Mouse (Mus musculus) intestine, embryonic 14.5 days (tissue): ENCODE measurements around the gene Abtb1. TPM values are rescaled to one million over a fixed set of nuclear protein-coding genes. Genes with fewer than 3 reads are reported as not detected.

Source experiments
- ATAC-seq: fragments of 200-750 bp; cut with Nextera tagmentation; replicated peaks from 2 replicates; pipeline ENCODE4 v1.8.0; 2017; ENCODE audit warnings: low read depth, moderate number of reproducible peaks, moderate TSS enrichment, moderate library complexity; ENCODE audit not compliant: low FRiP score, low TSS enrichment
- DNase-seq: peaks from one replicate; pipeline ENCODE4 v3.0.0-alpha.2; 2018; ENCODE audit warnings: low spot score
- H3K27ac ChIP-seq: fragments of 300-500 bp; sonication (generic); 2 replicates; pipeline ENCODE4 v1.5.1; 2014; ENCODE audit warnings: low read depth, mild to moderate bottlenecking, control low read depth
- H3K27me3 ChIP-seq: fragments of 300-500 bp; sonication (generic); replicated peaks from 2 replicates; pipeline ENCODE4 v1.6.1; 2014; ENCODE audit warnings: low read length, control low read depth; ENCODE audit not compliant: control insufficient read depth, insufficient read depth
- H3K36me3 ChIP-seq: fragments of 300-500 bp; sonication (generic); 2 replicates; pipeline ENCODE4 v1.6.1; 2014; ENCODE audit warnings: low read length, control low read depth; ENCODE audit not compliant: control insufficient read depth, insufficient read depth
- H3K4me1 ChIP-seq: fragments of 300-500 bp; sonication (generic); replicated peaks from 2 replicates; pipeline ENCODE4 v1.6.1; 2014; ENCODE audit warnings: low read length, control low read depth, mixed read lengths; ENCODE audit not compliant: control insufficient read depth, insufficient read depth
- H3K4me2 ChIP-seq: fragments of 300-500 bp; sonication (generic); 2 replicates; pipeline ENCODE4 v1.6.1; 2014; ENCODE audit warnings: low read length
- H3K4me3 ChIP-seq: fragments of 300-500 bp; sonication (generic); 2 replicates; pipeline ENCODE4 v1.5.1; 2014; ENCODE audit warnings: low read depth, low read length, control low read depth, mixed read lengths
- H3K9ac ChIP-seq: fragments of 300-500 bp; sonication (generic); 2 replicates; pipeline ENCODE4 v1.6.1; 2014; ENCODE audit warnings: mild to moderate bottlenecking, low read length
- H3K9me3 ChIP-seq: fragments of 300-500 bp; sonication (generic); 2 replicates; pipeline ENCODE4 v1.6.1; 2016; ENCODE audit warnings: low read length, control low read depth; ENCODE audit not compliant: control insufficient read depth
- WGBS: fragments of 180-500 bp; shearing (Covaris S2); extraction: QIAGEN DNeasy Blood & Tissue Kit; methylation state at CpG from one replicate; pipeline ENCODE4 v1.1.7; 2014; 5-methylcytosine and 5-hydroxymethylcytosine counted together
- polyA plus RNA-seq: library from polyadenylated mRNA; unstranded; fragments of >200 nt; fragmentation: Nextera tagmentation; extraction: Ambion mirVana; gene quantifications from 2 replicates; pipeline ENCODE4 v1.2.1, GENCODE M21; 2014

The Abtb1 gene
- polyA plus RNA-seq, 1 experiment from 2014 or later: 21.8 TPM

DNA sequence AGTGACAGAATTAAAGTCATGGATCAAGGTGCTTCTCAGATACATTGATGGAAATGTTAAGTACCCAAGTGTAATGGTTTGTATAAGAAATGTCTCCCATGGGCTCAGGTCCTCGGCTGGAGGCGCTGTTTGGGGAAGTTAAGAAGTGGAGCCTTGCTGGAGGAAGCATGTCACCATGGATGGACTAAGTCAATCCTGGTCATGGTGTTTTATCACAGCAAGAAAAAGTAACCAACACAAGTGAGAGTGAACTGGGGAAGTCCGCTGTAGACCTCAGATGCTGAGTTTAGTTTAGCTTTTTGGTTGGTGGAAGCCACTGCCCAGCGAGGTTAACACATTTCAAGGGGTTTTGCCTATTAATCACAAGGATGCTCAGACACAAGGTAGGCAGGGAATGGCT is 12.2 kb downstream of the Abtb1 start:
- no peak overlapping the region for H3K4me2 ChIP-seq
- no peaks in the 10 kb centered on the region for H3K9me3 ChIP-seq
- H3K9ac ChIP-seq: no peak overlapping the region
- H3K36me3 ChIP-seq: no peaks in the 10 kb centered on the region
- 91% methylated on average over 4 of the region's 4 CpGs for whole genome bisulfite sequencing
- DNase-seq: no peak
- ATAC-seq: no peak
- peaks cover 11% of the 10 kb centered on the region for H3K4me1 ChIP-seq
- no peaks in the 10 kb centered on the region for H3K27me3 ChIP-seq
- no peak overlapping the region for H3K4me3 ChIP-seq
- H3K27ac ChIP-seq: no peak overlapping the region

DNA sequence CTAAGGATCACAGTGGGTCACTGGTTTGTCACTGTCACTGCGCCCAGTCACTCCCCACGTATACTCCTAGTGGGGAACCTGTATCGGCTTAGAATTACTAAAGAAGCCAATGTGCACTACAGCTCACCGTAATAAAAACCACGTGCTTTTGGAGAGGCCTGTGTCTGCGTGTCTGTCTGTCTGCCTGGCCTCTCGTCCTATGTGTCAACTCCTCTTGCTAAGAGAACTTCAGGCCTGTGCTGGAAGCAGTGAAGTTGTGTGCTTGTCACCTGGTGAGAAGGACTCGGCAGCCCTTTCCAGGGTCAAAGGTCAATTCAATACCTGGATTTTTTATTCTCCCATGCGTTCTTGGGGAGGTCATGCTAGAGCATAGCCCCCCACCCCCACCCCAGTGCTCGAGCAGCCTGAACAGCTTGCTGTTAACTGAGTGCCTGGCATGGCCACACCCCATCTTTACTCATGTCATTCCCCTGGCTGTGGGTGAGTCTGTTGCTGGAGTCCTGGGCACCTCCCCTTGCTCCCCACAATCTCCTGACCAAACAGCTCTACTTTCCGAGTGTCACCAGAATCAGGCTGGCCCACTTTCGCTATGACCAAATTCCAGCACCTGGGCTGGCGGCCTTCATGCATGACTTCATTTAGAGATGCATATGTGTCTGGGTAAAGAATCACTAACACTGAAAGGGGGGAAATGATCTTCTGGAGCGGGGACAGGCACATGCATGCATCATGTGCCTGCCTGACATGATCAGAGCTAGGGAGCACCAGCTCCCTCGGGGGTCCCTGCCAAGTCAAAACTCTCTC is 13.4 kb downstream of the Abtb1 start:
- WGBS: 74% methylated on average over 15 of the region's 15 CpGs

GRCm38 (mm10) chr6:88827395-88828205 is 14.2 kb downstream of the Abtb1 start:
- 61% methylated on average over 13 of the region's 13 CpGs for WGBS
- ATAC-seq (no peak), DNase-seq (no peak)
- H3K27me3 ChIP-seq: no peaks in the 10 kb centered on the region
- no peak overlapping the region for H3K27ac ChIP-seq
- H3K4me1 ChIP-seq: peaks cover 11% of the 10 kb centered on the region
- H3K4me3 ChIP-seq: no peak overlapping the region
- no peaks in the 10 kb centered on the region for H3K9me3 ChIP-seq
- no peak overlapping the region for H3K4me2 ChIP-seq
- H3K36me3 ChIP-seq: 0 out of 2 replicates have a peak, but pooled peaks cover 11% of the 10 kb centered on the region
- H3K9ac ChIP-seq: no peak overlapping the region

More for the DNA sequence above, 13.4 kb downstream of the Abtb1 start:
- H3K4me2 ChIP-seq: no peak overlapping the region
- peaks cover 11% of the 10 kb centered on the region for H3K4me1 ChIP-seq
- no peak for ATAC-seq
- H3K27me3 ChIP-seq: no peaks in the 10 kb centered on the region
- H3K9ac ChIP-seq: no peak overlapping the region
- 0 out of 2 replicates have a peak, but pooled peaks cover 10% of the 10 kb centered on the region for H3K36me3 ChIP-seq
- no peak overlapping the region for H3K4me3 ChIP-seq
- no peak for DNase-seq
- no peaks in the 10 kb centered on the region for H3K9me3 ChIP-seq
- H3K27ac ChIP-seq: no peak overlapping the region

- Histone ChIP-seq H3K27me3 (no peaks in the 10 kb centered on the region), H3K4me3 (no peak overlapping the region), H3K9ac (no peak overlapping the region), H3K9me3 (no peaks in the 10 kb centered on the region), H3K27ac (0 out of 2 replicates have a peak overlapping the region, but pooled peaks have one; percentile 27), H3K36me3 (0 out of 2 replicates have a peak, but pooled peaks cover 11% of the 10 kb centered on the region), H3K4me1 (peaks cover 11% of the 10 kb centered on the region), H3K4me2 (no peak overlapping the region)
- WGBS: 55% methylated on average over 3 of the region's 3 CpGs
- ATAC-seq (no peak), DNase-seq (no peak)
Measured at GRCm38 (mm10) chr6:88826965-88827364, 14.8 kb downstream of the Abtb1 start.

DNA sequence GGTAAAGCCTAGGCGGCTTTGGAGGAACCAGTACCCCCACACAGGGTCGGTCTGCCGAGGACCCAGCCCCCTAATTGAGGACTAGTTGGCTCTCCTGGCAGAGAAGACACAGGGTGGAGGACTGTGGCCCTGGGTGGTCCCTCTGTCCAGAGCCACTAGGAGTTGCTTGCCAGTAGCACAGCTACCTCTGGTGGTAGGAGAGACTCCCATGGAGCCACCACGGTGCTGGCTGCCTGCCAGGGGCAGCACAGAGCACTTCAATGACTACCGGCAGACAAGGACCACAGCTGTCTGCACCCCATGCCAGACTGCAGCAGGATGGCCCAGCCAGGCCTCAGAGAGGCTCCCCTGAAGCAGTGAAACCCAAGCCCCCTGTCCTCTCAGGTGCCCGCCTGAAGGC is 15.2 kb downstream of the Abtb1 start:
- Histone ChIP-seq H3K9ac (no peak overlapping the region), H3K27me3 (no peaks in the 10 kb centered on the region), H3K36me3 (0 out of 2 replicates have a peak, but pooled peaks cover 11% of the 10 kb centered on the region), H3K4me1 (peaks cover 11% of the 10 kb centered on the region), H3K9me3 (no peaks in the 10 kb centered on the region), H3K4me2 (no peak overlapping the region), H3K4me3 (no peak overlapping the region), H3K27ac (0 out of 2 replicates have a peak overlapping the region, but pooled peaks have one; percentile 27)
- ATAC-seq: peak; percentile 48
- peak; percentile 68 for DNase-seq
- WGBS: 35% methylated on average over 6 of the region's 6 CpGs

GRCm38 (mm10) chr6:88826088-88826487 is 15.7 kb downstream of the Abtb1 start:
- DNase-seq: no peak
- Histone ChIP-seq H3K36me3 (0 out of 2 replicates have a peak, but pooled peaks cover 11% of the 10 kb centered on the region), H3K27ac (no peak overlapping the region), H3K27me3 (no peaks in the 10 kb centered on the region), H3K9ac (no peak overlapping the region), H3K4me3 (no peak overlapping the region), H3K4me2 (no peak overlapping the region), H3K4me1 (peaks cover 10% of the 10 kb centered on the region), H3K9me3 (no peaks in the 10 kb centered on the region)
- ATAC-seq: no peak
- 56% methylated on average over 3 of the region's 3 CpGs for WGBS

- DNase-seq: no peak
- H3K9ac ChIP-seq: no peak overlapping the region
- H3K4me3 ChIP-seq: no peak overlapping the region
- no peak overlapping the region for H3K27ac ChIP-seq
- ATAC-seq: no peak
- H3K27me3 ChIP-seq: no peaks in the 10 kb centered on the region
- 0 out of 2 replicates have a peak, but pooled peaks cover 11% of the 10 kb centered on the region for H3K36me3 ChIP-seq
- no peaks in the 10 kb centered on the region for H3K9me3 ChIP-seq
- H3K4me2 ChIP-seq: no peak overlapping the region
- WGBS: 69% methylated on average over 7 of the region's 7 CpGs
- H3K4me1 ChIP-seq: peaks cover 16% of the 10 kb centered on the region
Measured at GRCm38 (mm10) chr6:88824183-88824582, 17.6 kb downstream of the Abtb1 start.

GRCm38 (mm10) chr6:88821901-88822300 is 19.9 kb downstream of the Abtb1 start:
- H3K27ac ChIP-seq: no peak overlapping the region
- no peaks in the 10 kb centered on the region for H3K27me3 ChIP-seq
- H3K4me2 ChIP-seq: no peak overlapping the region
- 77% methylated on average over 11 of the region's 11 CpGs for WGBS
- peaks cover 11% of the 10 kb centered on the region for H3K4me1 ChIP-seq
- no peak overlapping the region for H3K4me3 ChIP-seq
- no peak for DNase-seq
- ATAC-seq: no peak
- no peak overlapping the region for H3K9ac ChIP-seq
- 0 out of 2 replicates have a peak, but pooled peaks cover 16% of the 10 kb centered on the region for H3K36me3 ChIP-seq
- H3K9me3 ChIP-seq: no peaks in the 10 kb centered on the region
